Mouse (Mus musculus): ENCODE measurements around the gene Lce1j.
"Not testable (repeated sequence)": the region's sequence is repeated elsewhere in the genome, so short reads cannot be mapped to it uniquely, and the experiment has no call there.

Gene Lce1j

GRCm38 (mm10) chr3:92790414-92790813, at the start of gene Lce1j:
Gene Lce1j (minus strand): TSS chr3:92790514.
- DNase-seq (ENCODE audit: low spot score), result no peak

GRCm38 (mm10) chr3:92827108-92827507, 36.8 kb upstream of the Lce1j start, which contains the start of gene Kprp:
Gene Kprp (minus strand): TSS chr3:92827247.
- DNase-seq (ENCODE audit: low spot score), result no peak

GRCm38 (mm10) chr3:92825808-92826207, 35.5 kb upstream of the Lce1j start:
- no peak for DNase-seq (ENCODE audit: low spot score)

- not testable (repeated sequence) for DNase-seq (ENCODE audit: low spot score)
Measured at GRCm38 (mm10) chr3:92816036-92816435, 25.7 kb upstream of the Lce1j start.

- no peak for DNase-seq (ENCODE audit: low spot score)
Measured at GRCm38 (mm10) chr3:92815581-92815980, 25.3 kb upstream of the Lce1j start.

- no peak for DNase-seq (ENCODE audit: low spot score)
Measured at GRCm38 (mm10) chr3:92807791-92808190, 17.5 kb upstream of the Lce1j start, which contains the start of gene Lce1k. Gene Lce1k (minus strand): TSS chr3:92807891.

GRCm38 (mm10) chr3:92778799-92779198, 11.5 kb downstream of the Lce1j start, which contains the start of gene Lce1i:
Gene Lce1i (minus strand): TSS chr3:92778899.
- DNase-seq (ENCODE audit: low spot score), result no peak

GRCm38 (mm10) chr3:92771573-92771972, 18.7 kb downstream of the Lce1j start:
- DNase-seq (ENCODE audit: low spot score), result no peak

- no peak for DNase-seq (ENCODE audit: low spot score)
Measured at GRCm38 (mm10) chr3:92764965-92765364, 25.3 kb downstream of the Lce1j start, which contains the start of gene Lce1h. Gene Lce1h (minus strand): TSS chr3:92765065.

GRCm38 (mm10) chr3:92753197-92753596, 37.1 kb downstream of the Lce1j start:
- DNase-seq (ENCODE audit: low spot score), result no peak

- DNase-seq (ENCODE audit: low spot score), result no peak
Measured at GRCm38 (mm10) chr3:92752238-92752637, 38.1 kb downstream of the Lce1j start, which contains the start of gene Lce1g. Gene Lce1g (minus strand): TSS chr3:92752338.

- no peak for DNase-seq (ENCODE audit: low spot score)
Measured at GRCm38 (mm10) chr3:92738996-92739395, 51.3 kb downstream of the Lce1j start, which contains the start of gene Gm38119. Gene Gm38119 (minus strand): TSS chr3:92739096.
